Mouse (Mus musculus) heart, adult 2 months (tissue): ENCODE results near the gene Ikzf3.

Experiments used
- CTCF ChIP-seq: fragments of 200-600 bp; IDR thresholded peaks from 2 replicates; pipeline ENCODE4 v1.8.1; 2022; ENCODE audit warnings: antibody characterized with exemption, mild to moderate bottlenecking, moderate library complexity
- EP300 ChIP-seq: fragments of 200-500 bp; IDR thresholded peaks from 2 replicates; pipeline ENCODE4 v1.6.1; 2011; ENCODE audit warnings: low read depth, low read length, control low read depth; ENCODE audit not compliant: insufficient read depth

DNA sequence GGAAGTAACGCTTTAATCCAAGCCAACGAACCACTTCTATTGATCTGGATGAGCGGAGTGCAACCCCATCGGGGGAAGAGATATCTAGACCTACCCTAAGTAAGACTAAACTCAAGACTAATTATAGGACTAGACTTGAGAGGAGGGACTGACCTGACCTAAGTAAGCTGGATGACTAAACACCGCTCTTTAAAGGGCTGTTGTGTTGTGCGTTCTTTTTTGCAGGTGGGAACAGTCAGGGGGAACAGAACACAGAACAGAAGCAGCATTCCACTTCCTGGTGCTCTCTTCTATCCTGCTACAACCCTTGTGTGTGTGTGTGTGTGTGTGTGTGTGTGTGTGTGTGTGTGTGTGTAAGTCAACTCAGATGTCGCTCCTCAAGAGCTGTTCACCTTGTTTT, 54.3 kb downstream of the Ikzf3 start:
- TF ChIP-seq CTCF = no peak
- TF ChIP-seq EP300 = no peak
